Mouse (Mus musculus) limb, embryonic 13.5 days (tissue): Measurements from ENCODE around the gene Zfp804a. TPM values are rescaled to one million over a fixed set of nuclear protein-coding genes. Genes with fewer than 3 reads are reported as not detected.

ENCODE experiments used
- ATAC-seq: fragments of 200-750 bp; cut with Nextera tagmentation; 2 replicates; pipeline ENCODE4 v1.8.0; 2017; ENCODE audit warnings: low read depth, moderate number of reproducible peaks, moderate TSS enrichment; ENCODE audit not compliant: low FRiP score
- H3K27ac ChIP-seq: fragments of 300-500 bp; sonication (generic); 2 replicates; pipeline ENCODE4 v1.5.1; 2015; ENCODE audit warnings: inconsistent platforms, mild to moderate bottlenecking, moderate library complexity
- H3K27me3 ChIP-seq: fragments of 300-500 bp; sonication (generic); 2 replicates; pipeline ENCODE4 v1.6.1; 2015; ENCODE audit warnings: mild to moderate bottlenecking, inconsistent platforms
- H3K36me3 ChIP-seq: fragments of 300-500 bp; sonication (generic); 2 replicates; pipeline ENCODE4 v1.6.1; 2015; ENCODE audit warnings: inconsistent platforms, mild to moderate bottlenecking, moderate library complexity
- H3K4me1 ChIP-seq: fragments of 300-500 bp; sonication (generic); 2 replicates; pipeline ENCODE4 v1.6.1; 2015; ENCODE audit warnings: inconsistent platforms
- H3K4me2 ChIP-seq: fragments of 300-500 bp; sonication (generic); replicated peaks from 2 replicates; pipeline ENCODE4 v1.6.1; 2015; ENCODE audit warnings: inconsistent platforms, mild to moderate bottlenecking, moderate library complexity
- H3K4me3 ChIP-seq: fragments of 300-500 bp; sonication (generic); 2 replicates; pipeline ENCODE4 v1.5.1; 2015; ENCODE audit warnings: moderate library complexity, mild to moderate bottlenecking, inconsistent platforms
- H3K9ac ChIP-seq: fragments of 300-500 bp; sonication (generic); 2 replicates; pipeline ENCODE4 v1.6.1; 2015; ENCODE audit warnings: mild to moderate bottlenecking, inconsistent platforms
- H3K9me3 ChIP-seq: fragments of 300-500 bp; sonication (generic); 2 replicates; pipeline ENCODE4 v1.6.1; 2016; ENCODE audit warnings: inconsistent platforms
- WGBS: fragments of 180-500 bp; shearing (Covaris S2); methylation state at CpG from one replicate; pipeline ENCODE4 v1.1.7; 2015; 5-methylcytosine and 5-hydroxymethylcytosine counted together
- polyA plus RNA-seq: library from polyadenylated mRNA; unstranded; fragments of >200 nt; fragmentation: Nextera tagmentation; extraction: Ambion mirVana; gene quantifications from 2 replicates; pipeline ENCODE4 v1.2.1, GENCODE M21; 2015

Gene Zfp804a
- polyA plus RNA-seq, 1 experiment from 2014 or later, result 0.39 TPM

DNA sequence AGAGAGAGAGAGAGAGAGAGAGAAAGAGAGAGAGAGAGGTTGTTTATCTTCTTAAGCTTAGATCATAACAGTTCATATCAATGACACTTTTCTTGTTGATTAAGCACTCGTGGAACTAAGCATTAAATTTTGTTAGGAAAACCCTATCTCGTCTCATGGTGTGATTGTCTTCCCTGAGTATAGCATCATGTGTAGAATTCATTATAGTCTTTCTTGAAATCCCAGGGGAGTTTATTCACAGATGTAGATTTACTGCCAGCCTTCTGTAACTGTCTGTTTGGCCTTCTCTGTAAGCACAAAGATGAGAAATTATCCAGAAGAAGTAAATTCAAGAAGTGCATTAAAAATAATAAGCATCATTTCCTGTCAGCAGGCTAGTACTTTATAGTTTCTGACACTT is 66.6 kb downstream of the Zfp804a start:
- Histone ChIP-seq H3K4me2 (no peak overlapping the region), H3K27me3 (no peaks in the 10 kb centered on the region), H3K36me3 (no peaks in the 10 kb centered on the region), H3K4me3 (no peak overlapping the region), H3K4me1 (no peaks in the 10 kb centered on the region), H3K9ac (no peak overlapping the region), H3K9me3 (no peaks in the 10 kb centered on the region), H3K27ac (no peak overlapping the region)
- no peak for ATAC-seq
- WGBS, result 56% methylated on average over 2 of the region's 2 CpGs

GRCm38 (mm10) chr2:82178693-82179092 is 125.7 kb downstream of the Zfp804a start:
- 88% methylated on average over 2 of the region's 2 CpGs for WGBS

GRCm38 (mm10) chr2:82181010-82181409 is 128.0 kb downstream of the Zfp804a start:
- H3K9ac ChIP-seq, result no peak overlapping the region
- WGBS, result 89% methylated on average over 1 of the region's 1 CpGs
- H3K27ac ChIP-seq, result no peak overlapping the region
- no peak for ATAC-seq
- no peaks in the 10 kb centered on the region for H3K9me3 ChIP-seq
- H3K4me3 ChIP-seq, result no peak overlapping the region
- no peak overlapping the region for H3K4me2 ChIP-seq
- H3K36me3 ChIP-seq, result no peaks in the 10 kb centered on the region
- H3K4me1 ChIP-seq, result no peaks in the 10 kb centered on the region
- H3K27me3 ChIP-seq, result no peaks in the 10 kb centered on the region

More at GRCm38 (mm10) chr2:82178693-82179092, 125.7 kb downstream of the Zfp804a start:
- no peak overlapping the region for H3K9ac ChIP-seq
- no peak for ATAC-seq
- H3K4me3 ChIP-seq, result no peak overlapping the region
- H3K27me3 ChIP-seq, result no peaks in the 10 kb centered on the region
- no peak overlapping the region for H3K4me2 ChIP-seq
- H3K27ac ChIP-seq, result no peak overlapping the region
- no peaks in the 10 kb centered on the region for H3K9me3 ChIP-seq
- H3K36me3 ChIP-seq, result no peaks in the 10 kb centered on the region
- H3K4me1 ChIP-seq, result no peaks in the 10 kb centered on the region

DNA sequence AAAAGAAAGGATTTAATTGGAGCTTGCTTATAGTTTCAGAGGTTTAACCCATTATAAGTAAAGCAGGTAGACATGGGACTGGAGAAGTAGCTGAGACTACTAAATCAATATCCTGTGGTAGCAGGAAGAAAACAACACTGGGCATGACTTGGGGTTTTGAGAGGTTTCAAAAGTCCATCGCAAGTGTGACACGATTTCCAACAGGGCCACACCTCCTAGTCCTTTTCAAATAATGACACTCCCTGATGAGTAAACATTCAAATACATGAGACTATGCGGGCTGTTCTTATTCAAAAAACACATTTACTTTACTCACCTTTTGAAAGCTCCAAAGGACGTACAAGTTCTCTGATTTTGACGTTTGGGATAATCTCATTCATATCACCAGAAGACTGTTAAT is 146.9 kb downstream of the Zfp804a start:
- H3K4me1 ChIP-seq, result no peaks in the 10 kb centered on the region
- H3K4me2 ChIP-seq, result no peak overlapping the region
- H3K27ac ChIP-seq, result no peak overlapping the region
- H3K27me3 ChIP-seq, result no peaks in the 10 kb centered on the region
- no peaks in the 10 kb centered on the region for H3K36me3 ChIP-seq
- WGBS, result 83% methylated on average over 5 of the region's 5 CpGs
- ATAC-seq, result no peak
- no peak overlapping the region for H3K9ac ChIP-seq
- H3K9me3 ChIP-seq, result no peaks in the 10 kb centered on the region
- H3K4me3 ChIP-seq, result no peak overlapping the region

- no peak overlapping the region for H3K9ac ChIP-seq
- no peaks in the 10 kb centered on the region for H3K36me3 ChIP-seq
- no peak overlapping the region for H3K4me3 ChIP-seq
- H3K4me2 ChIP-seq, result no peak overlapping the region
- H3K9me3 ChIP-seq, result no peaks in the 10 kb centered on the region
- no peak overlapping the region for H3K27ac ChIP-seq
- ATAC-seq, result no peak
- H3K27me3 ChIP-seq, result no peaks in the 10 kb centered on the region
- 57% methylated on average over 5 of the region's 5 CpGs for WGBS
- no peaks in the 10 kb centered on the region for H3K4me1 ChIP-seq
Observed at GRCm38 (mm10) chr2:82200616-82201015, 147.6 kb downstream of the Zfp804a start.

DNA sequence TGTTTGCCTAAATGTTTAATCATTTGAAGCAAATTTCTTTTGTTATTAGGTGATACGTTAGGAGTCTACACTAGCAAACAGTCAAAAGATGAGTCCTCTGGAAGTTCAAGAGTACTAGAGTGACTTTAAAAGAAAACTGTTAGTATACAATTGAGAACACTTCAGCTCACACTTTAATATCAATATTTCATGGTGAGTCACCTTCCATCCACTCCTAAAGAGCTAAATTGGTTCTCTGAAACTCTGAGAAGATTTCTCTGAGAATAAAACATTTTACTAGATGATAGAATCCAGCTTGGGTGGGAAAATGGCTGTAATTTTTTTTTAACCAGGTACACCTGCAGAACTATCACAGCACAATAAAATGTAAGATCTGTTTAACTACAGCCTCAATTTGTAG is 157.6 kb downstream of the Zfp804a start:
- H3K27ac ChIP-seq, result no peak overlapping the region
- no peak overlapping the region for H3K9ac ChIP-seq
- no peaks in the 10 kb centered on the region for H3K4me1 ChIP-seq
- no peak overlapping the region for H3K4me3 ChIP-seq
- no peaks in the 10 kb centered on the region for H3K36me3 ChIP-seq
- H3K9me3 ChIP-seq, result peaks cover 3% of the 10 kb centered on the region; the same call in 1 of the 2 replicates
- WGBS, result 91% methylated on average over 1 of the region's 1 CpGs
- no peak for ATAC-seq
- H3K27me3 ChIP-seq, result no peaks in the 10 kb centered on the region
- no peak overlapping the region for H3K4me2 ChIP-seq

DNA sequence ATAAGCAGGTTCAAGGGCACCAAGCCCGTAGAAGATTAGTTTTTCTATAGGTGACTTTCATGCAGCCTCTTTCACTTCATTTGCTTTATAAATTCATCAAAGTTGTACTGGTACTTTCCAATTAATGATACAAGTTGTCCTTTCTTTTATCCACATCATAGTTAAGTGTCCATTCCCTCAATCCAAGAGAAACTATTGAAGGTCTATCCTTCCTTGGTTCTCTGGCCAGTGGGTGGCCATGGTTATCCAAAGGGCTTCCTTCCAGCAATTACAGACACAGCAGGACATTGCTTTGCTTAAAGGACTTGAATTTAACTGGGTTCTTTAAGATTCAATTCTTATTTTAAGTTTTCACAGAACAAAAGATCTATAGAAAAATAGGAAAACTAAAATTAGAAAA is 158.9 kb downstream of the Zfp804a start:
- WGBS, result 88% methylated on average over 1 of the region's 1 CpGs
- Histone ChIP-seq H3K4me1 (no peaks in the 10 kb centered on the region), H3K4me2 (no peak overlapping the region), H3K27me3 (no peaks in the 10 kb centered on the region), H3K4me3 (no peak overlapping the region), H3K36me3 (no peaks in the 10 kb centered on the region), H3K9me3 (peaks cover 5% of the 10 kb centered on the region; the same call in 1 of the 2 replicates), H3K27ac (no peak overlapping the region), H3K9ac (no peak overlapping the region)
- no peak for ATAC-seq

DNA sequence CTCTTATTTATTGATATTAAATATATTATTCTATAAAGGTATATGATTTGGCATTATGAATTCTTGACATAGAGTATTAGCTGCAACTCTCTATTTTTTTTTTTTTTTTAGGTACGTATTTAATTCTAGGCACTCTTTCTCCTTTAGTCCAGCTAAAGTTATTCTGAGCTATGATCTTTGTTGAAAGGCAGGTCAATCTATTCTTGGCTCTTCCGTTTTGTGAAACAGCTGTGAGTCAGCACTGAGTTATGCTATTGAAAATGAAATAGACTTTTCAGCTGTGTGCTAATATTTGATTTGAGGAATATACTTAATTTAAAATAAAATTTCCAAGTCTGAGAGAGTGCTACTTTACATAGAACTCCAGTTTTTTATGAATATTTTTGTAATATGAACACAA is 164.9 kb downstream of the Zfp804a start:
- H3K9ac ChIP-seq, result no peak overlapping the region

GRCm38 (mm10) chr2:82246020-82246419 is 193.0 kb downstream of the Zfp804a start:
- H3K4me1 ChIP-seq, result no peaks in the 10 kb centered on the region
- H3K4me3 ChIP-seq, result no peak overlapping the region
- no peaks in the 10 kb centered on the region for H3K27me3 ChIP-seq
- no peaks in the 10 kb centered on the region for H3K36me3 ChIP-seq
- no peak for ATAC-seq
- H3K9me3 ChIP-seq, result no peaks in the 10 kb centered on the region
- no peak overlapping the region for H3K4me2 ChIP-seq
- H3K9ac ChIP-seq, result no peak overlapping the region
- H3K27ac ChIP-seq, result no peak overlapping the region

More for the DNA sequence above, 164.9 kb downstream of the Zfp804a start:
- Histone ChIP-seq H3K4me3 (no peak overlapping the region), H3K4me1 (no peaks in the 10 kb centered on the region), H3K4me2 (no peak overlapping the region), H3K36me3 (no peaks in the 10 kb centered on the region), H3K27me3 (no peaks in the 10 kb centered on the region), H3K9me3 (peaks cover 5% of the 10 kb centered on the region; the same call in 1 of the 2 replicates), H3K27ac (no peak overlapping the region)
- 81% methylated on average over 2 of the region's 2 CpGs for WGBS
- ATAC-seq, result no peak

- no peak overlapping the region for H3K4me3 ChIP-seq
- no peaks in the 10 kb centered on the region for H3K9me3 ChIP-seq
- no peaks in the 10 kb centered on the region for H3K27me3 ChIP-seq
- no peak for ATAC-seq
- no peaks in the 10 kb centered on the region for H3K36me3 ChIP-seq
- no peak overlapping the region for H3K27ac ChIP-seq
- H3K4me1 ChIP-seq, result no peaks in the 10 kb centered on the region
- no peak overlapping the region for H3K9ac ChIP-seq
- H3K4me2 ChIP-seq, result no peak overlapping the region
Observed at GRCm38 (mm10) chr2:82246902-82247522, 194.0 kb downstream of the Zfp804a start.

DNA sequence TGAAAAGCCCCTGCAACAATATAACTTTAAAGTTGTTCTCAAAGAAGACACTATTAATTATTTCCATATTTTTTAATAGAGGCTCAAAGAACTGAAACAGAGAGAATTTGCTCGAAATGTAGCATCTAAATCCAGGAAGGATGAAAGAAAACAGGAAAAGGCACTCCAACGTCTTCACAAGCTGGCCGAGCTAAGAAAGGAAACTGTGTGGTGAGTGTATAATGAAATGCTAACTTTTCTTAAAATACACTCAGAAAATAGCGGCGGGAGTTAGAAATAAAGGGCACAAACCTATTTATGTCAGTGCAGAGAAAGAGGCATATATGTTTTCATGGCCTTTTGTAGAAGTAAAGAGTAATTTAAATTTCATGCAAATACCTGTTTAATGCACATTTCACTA is 200.4 kb downstream of the Zfp804a start:
- H3K27ac ChIP-seq, result no peak overlapping the region
- H3K27me3 ChIP-seq, result no peaks in the 10 kb centered on the region
- H3K9me3 ChIP-seq, result no peaks in the 10 kb centered on the region
- no peak overlapping the region for H3K4me2 ChIP-seq
- H3K9ac ChIP-seq, result no peak overlapping the region
- ATAC-seq, result no peak
- WGBS, result 70% methylated on average over 5 of the region's 5 CpGs
- no peak overlapping the region for H3K4me3 ChIP-seq
- no peaks in the 10 kb centered on the region for H3K36me3 ChIP-seq
- no peaks in the 10 kb centered on the region for H3K4me1 ChIP-seq

DNA sequence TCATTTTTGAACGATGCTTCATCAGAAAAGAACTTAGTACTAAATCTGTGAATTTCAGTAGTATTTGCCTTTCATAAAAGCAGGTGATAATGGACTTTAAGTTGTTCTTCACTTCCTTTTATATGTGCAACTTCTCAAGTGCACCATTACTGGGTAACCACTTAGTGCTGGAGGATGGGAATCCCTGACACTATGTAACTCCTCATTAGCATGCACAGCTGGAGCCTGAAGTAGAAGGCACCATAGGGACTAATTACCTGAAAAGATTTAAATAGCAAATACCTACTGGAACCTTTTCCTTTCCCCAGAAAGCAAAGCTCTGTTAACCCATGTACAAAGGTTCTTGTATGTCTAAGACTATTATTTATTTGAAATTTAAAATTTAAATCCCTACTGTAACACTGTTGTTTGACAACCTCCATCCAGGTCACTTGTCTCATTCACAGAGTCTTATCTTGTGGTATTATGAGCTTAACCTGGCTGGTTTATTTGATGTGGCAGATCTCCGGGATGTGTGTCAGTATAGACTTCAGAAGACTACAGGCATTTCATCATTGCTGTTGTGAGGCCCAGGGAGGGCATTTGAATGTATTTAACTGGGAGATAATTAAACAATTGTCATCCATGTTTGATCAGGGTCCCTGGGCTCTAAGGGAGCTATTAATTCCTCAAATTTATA is 229.7 kb downstream of the Zfp804a start:
- Histone ChIP-seq H3K9ac (no peak overlapping the region), H3K27ac (no peak overlapping the region), H3K27me3 (no peaks in the 10 kb centered on the region), H3K9me3 (no peaks in the 10 kb centered on the region), H3K4me3 (no peak overlapping the region), H3K4me1 (no peaks in the 10 kb centered on the region), H3K4me2 (no peak overlapping the region), H3K36me3 (no peaks in the 10 kb centered on the region)
- ATAC-seq, result no peak
- WGBS, result 79% methylated on average over 2 of the region's 2 CpGs
